Mouse (Mus musculus) cerebellum, postnatal 14 days (tissue): ENCODE measurements around the gene Pax9.

Experiments
- DNase-seq, 2 experiments: peaks; one replicate each; pipeline ENCODE4 v3.0.0; 2021; ENCODE audit warnings: mixed read lengths in 2 of 2

Gene Pax9

GRCm38 (mm10) chr12:56691427-56692079 is at the start of gene Pax9:
Pax9 (plus strand) TSS chr12:56691767.
- peak in 1 of 2 experiments; percentile 14 for DNase-seq

- no peak for DNase-seq
Measured at GRCm38 (mm10) chr12:56669451-56670122, 22.0 kb upstream of the Pax9 start.

GRCm38 (mm10) chr12:56670795-56671194 is 20.8 kb upstream of the Pax9 start:
- no peak for DNase-seq

- peak; percentile 31 to 48 for DNase-seq
Measured at GRCm38 (mm10) chr12:56674726-56675125, 16.8 kb upstream of the Pax9 start.

GRCm38 (mm10) chr12:56677620-56678019 is 13.9 kb upstream of the Pax9 start:
- DNase-seq, result no peak

- DNase-seq, result peak in 1 of 2 experiments; percentile 14
Measured at GRCm38 (mm10) chr12:56681096-56681811, 10.3 kb upstream of the Pax9 start.

GRCm38 (mm10) chr12:56687640-56688481 is 3.7 kb upstream of the Pax9 start:
- peak in 1 of 2 experiments; percentile 38 for DNase-seq

GRCm38 (mm10) chr12:56688482-56688840 is 3.1 kb upstream of the Pax9 start:
- peak in 1 of 2 experiments; percentile 34 for DNase-seq

GRCm38 (mm10) chr12:56688920-56689319 is 2.6 kb upstream of the Pax9 start:
- no peak for DNase-seq

- DNase-seq, result no peak
Measured at GRCm38 (mm10) chr12:56689331-56689730, 2.2 kb upstream of the Pax9 start.

GRCm38 (mm10) chr12:56689736-56690135 is 1.8 kb upstream of the Pax9 start:
- peak; percentile 33 to 55 for DNase-seq

GRCm38 (mm10) chr12:56690366-56690765 is 1.2 kb upstream of the Pax9 start:
- no peak for DNase-seq

GRCm38 (mm10) chr12:56691001-56691400 is 566 bp upstream of the Pax9 start:
- no peak for DNase-seq

- DNase-seq, result no peak
Measured at GRCm38 (mm10) chr12:56692536-56692935, 969 bp downstream of the Pax9 start.

- no peak for DNase-seq
Measured at GRCm38 (mm10) chr12:56693411-56694098, 2.0 kb downstream of the Pax9 start.

- DNase-seq, result peak in 1 of 2 experiments; percentile 5
Measured at GRCm38 (mm10) chr12:56694361-56694760, 2.8 kb downstream of the Pax9 start.

GRCm38 (mm10) chr12:56694936-56695335 is 3.4 kb downstream of the Pax9 start:
- peak in 1 of 2 experiments; percentile 6 for DNase-seq

- DNase-seq, result peak; percentile 52 to 57
Measured at GRCm38 (mm10) chr12:56695358-56696173, 4.0 kb downstream of the Pax9 start.

GRCm38 (mm10) chr12:56696174-56697010 is 4.8 kb downstream of the Pax9 start:
- DNase-seq, result peak in 1 of 2 experiments; percentile 21
